In genomic region chr9:48619268-48619667, GRCm38 (mm10) we compare ENCODE assay signal across 13 mouse cellular contexts. TPM values are rescaled to one million over a fixed set of nuclear protein-coding genes. Genes with fewer than 3 reads are reported as not detected.
DNase-seq lines count a peak whose midpoint lies in the region; ATAC-seq lines count a peak whose summit lies in the region.
"Had no signal": no experiment of that assay in that cellular context is flagged by ENCODE, and none has a peak within 500 bp of the region (broad histone marks: within the 10 kb centered on the region; RNA-seq: fewer than 3 reads in every experiment).

No protein-coding gene starts in this region.

- H3K4me1 ChIP-seq in midbrain, embryonic 14.5 days (ENCODE audit: control insufficient read depth, insufficient read depth, low read length): no peaks in the 10 kb centered on the region
- H3K4me1 ChIP-seq in midbrain, embryonic 11.5 days (ENCODE audit: control insufficient read depth, insufficient read depth, low read length): peaks cover 5% of the 10 kb centered on the region
- H3K4me1 ChIP-seq: forebrain, embryonic 13.5 days had no signal

- ATAC-seq in midbrain, embryonic 14.5 days (ENCODE audit: low FRiP score, low TSS enrichment): no peak
- no peak for ATAC-seq in midbrain, embryonic 11.5 days (ENCODE audit: low FRiP score)
- ATAC-seq: activated CD4-positive, CD25-positive, alpha-beta regulatory T cell, adult 4 months had no signal

- no peak overlapping the region for H3K27ac ChIP-seq in midbrain, embryonic 14.5 days (replicated peaks; ENCODE audit: low read depth, low read length)
- no peak overlapping the region for H3K27ac ChIP-seq in midbrain, embryonic 11.5 days (ENCODE audit: low read depth, low read length)
- H3K27ac ChIP-seq: embryonic facial prominence, embryonic 12.5 days; forebrain, embryonic 13.5 days had no signal

- DNase-seq in heart, adult 11 months: peak; percentile 55
- no peak for DNase-seq in heart, postnatal 10 days
- peak; percentile 28 for DNase-seq in midbrain, embryonic 14.5 days
- no peak for DNase-seq in midbrain, embryonic 11.5 days (ENCODE audit: low spot score, missing footprints)
- peak; percentile 15 for DNase-seq in testis, postnatal 10 days (ENCODE audit: low spot score)
- DNase-seq in testis, postnatal 14 days (ENCODE audit: low spot score): no peak

- H3K36me3 ChIP-seq in midbrain, embryonic 14.5 days (ENCODE audit: control insufficient read depth, insufficient read depth, low read length): no peaks in the 10 kb centered on the region
- H3K36me3 ChIP-seq in midbrain, embryonic 11.5 days (ENCODE audit: control insufficient read depth, insufficient read depth, low read length): no peaks in the 10 kb centered on the region
- H3K36me3 ChIP-seq: embryonic facial prominence, embryonic 12.5 days; heart, embryonic 10.5 days had no signal

- no peak overlapping the region for H3K4me3 ChIP-seq in midbrain, embryonic 14.5 days (replicated peaks; ENCODE audit: low read depth, low read length)
- H3K4me3 ChIP-seq in midbrain, embryonic 11.5 days (ENCODE audit: low read depth, low read length): no peak overlapping the region
- H3K4me3 ChIP-seq: embryonic facial prominence, embryonic 12.5 days; forebrain, embryonic 13.5 days had no signal

- H3K4me2 ChIP-seq in midbrain, embryonic 14.5 days (ENCODE audit: low read length): no peak overlapping the region
- H3K4me2 ChIP-seq in midbrain, embryonic 11.5 days: no peak overlapping the region

- intact Hi-C loops in heart, postnatal 10 days (cut with DNase I): loop anchor here (2.0 kb wide), 1 partner anchor 352 kb away; no protein-coding TSS in a partner anchor

- no peak overlapping the region for H3K9ac ChIP-seq in midbrain, embryonic 14.5 days (replicated peaks; ENCODE audit: low read length)
- no peak overlapping the region for H3K9ac ChIP-seq in midbrain, embryonic 11.5 days (ENCODE audit: low read length)
- H3K9ac ChIP-seq: embryonic facial prominence, embryonic 12.5 days; forebrain, embryonic 13.5 days; forebrain, postnatal 0 days had no signal

- WGBS in midbrain, embryonic 14.5 days: 57% methylated on average over 1 of the region's 1 CpGs
- WGBS in midbrain, embryonic 11.5 days: 70% methylated on average over 1 of the region's 1 CpGs

- no peaks in the 10 kb centered on the region for H3K27me3 ChIP-seq in midbrain, embryonic 14.5 days (ENCODE audit: control insufficient read depth, insufficient read depth, low read length)
- no peaks in the 10 kb centered on the region for H3K27me3 ChIP-seq in midbrain, embryonic 11.5 days (ENCODE audit: control insufficient read depth, insufficient read depth, low read length)

- no peaks in the 10 kb centered on the region for H3K9me3 ChIP-seq in midbrain, embryonic 14.5 days (ENCODE audit: control insufficient read depth, low read length)
- H3K9me3 ChIP-seq in midbrain, embryonic 11.5 days (ENCODE audit: control insufficient read depth, low read length): no peaks in the 10 kb centered on the region
- H3K9me3 ChIP-seq: embryonic facial prominence, embryonic 12.5 days; forebrain, embryonic 13.5 days; heart, embryonic 10.5 days had no signal

RNA-seq across cellular contexts. Expression of gene Nnmt, which starts 14.3 kb away (rescaled TPM):
- total RNA-seq in heart, postnatal 10 days (2021): 10 to 100 TPM; 12.5 to 14.2 TPM
- 0.99 and 1.0 TPM in 2 replicates for polyA plus RNA-seq in midbrain, embryonic 14.5 days (2014; fragmentation: Nextera tagmentation; extraction: Ambion mirVana)
- 0.94 and 1.2 TPM in 2 replicates for polyA plus RNA-seq in midbrain, embryonic 11.5 days (2014; fragmentation: Nextera tagmentation; extraction: Ambion mirVana)
- total RNA-seq: CH12.LX; hematopoietic stem cell, adult 5-6 weeks had no signal
- polyA plus RNA-seq: activated CD4-positive, CD25-positive, alpha-beta regulatory T cell, adult 4 months; forebrain, embryonic 13.5 days had no signal

Comparison
In these comparisons a context has a peak if more than half of its experiments do, and no peak if none do; other contexts are left out.
1. DNase-seq: peak in heart, adult 11 months (single experiment), midbrain, embryonic 14.5 days (single experiment) and testis, postnatal 10 days (single experiment); none in heart, postnatal 10 days (0 of 2), midbrain, embryonic 11.5 days (single experiment) and testis, postnatal 14 days (single experiment).